ENCODE assay signal across 11 mouse cellular contexts in genomic region chr11:53839663-53840642, GRCm38 (mm10). TPM values are rescaled to one million over a fixed set of nuclear protein-coding genes. Genes with fewer than 3 reads are reported as not detected.
DNase-seq lines count a peak whose midpoint lies in the region; ATAC-seq lines count a peak whose summit lies in the region.
"Had no signal": no experiment of that assay in that cellular context is flagged by ENCODE, and none has a peak within 500 bp of the region (broad histone marks: within the 10 kb centered on the region; RNA-seq: fewer than 3 reads in every experiment).

No protein-coding gene starts in this region.

- H3K9me3 ChIP-seq in forebrain, embryonic 16.5 days (ENCODE audit: control insufficient read depth, low read length) = no peaks in the 10 kb centered on the region
- H3K9me3 ChIP-seq: embryonic facial prominence, embryonic 12.5 days; hindbrain, embryonic 13.5 days; neural tube, embryonic 12.5 days had no signal

- H3K9ac ChIP-seq in forebrain, embryonic 16.5 days (replicated peaks; ENCODE audit: low read depth, low read length) = no peak overlapping the region
- H3K9ac ChIP-seq: embryonic facial prominence, embryonic 12.5 days; hindbrain, embryonic 13.5 days; neural tube, embryonic 12.5 days had no signal

- DNase-seq in adrenal gland, postnatal 14 days = peak; percentile 45
- no peak for DNase-seq in adrenal gland, adult 8-10 months
- DNase-seq in left cerebral cortex, postnatal 4 days = peak; percentile 38
- no peak for DNase-seq in left cerebral cortex, adult 11 months (ENCODE audit: low spot score)
- peak; percentile 51 for DNase-seq in T-cell, adult 2 months (ENCODE audit: low spot score)
- no peak for DNase-seq in right cerebral cortex, postnatal 4 days

- WGBS in forebrain, embryonic 16.5 days = 64% methylated on average over 8 of the region's 8 CpGs

- no peaks in the 10 kb centered on the region for H3K27me3 ChIP-seq in forebrain, embryonic 16.5 days (replicated peaks; ENCODE audit: control insufficient read depth, insufficient read depth, low read length)
- H3K27me3 ChIP-seq: embryonic facial prominence, embryonic 12.5 days; hindbrain, embryonic 13.5 days; neural tube, embryonic 12.5 days had no signal

- peak; percentile 35; the same call in 1 of the 2 replicates for ATAC-seq in megakaryocyte progenitor cell, adult 5-6 weeks (replicated peaks; ENCODE audit: poor library complexity)
- ATAC-seq in forebrain, embryonic 16.5 days = no peak

- H3K4me2 ChIP-seq in forebrain, embryonic 16.5 days (ENCODE audit: low read length) = no peak overlapping the region
- H3K4me2 ChIP-seq: embryonic facial prominence, embryonic 12.5 days; hindbrain, embryonic 13.5 days; neural tube, embryonic 12.5 days had no signal

- intact Hi-C loops in left cerebral cortex, postnatal 4 days (cut with DNase I) = no loop called here

- H3K4me1 ChIP-seq in forebrain, embryonic 16.5 days (replicated peaks; ENCODE audit: control insufficient read depth, insufficient read depth, low read length) = no peaks in the 10 kb centered on the region
- H3K4me1 ChIP-seq: hindbrain, embryonic 13.5 days; neural tube, embryonic 12.5 days had no signal

- no peaks in the 10 kb centered on the region for H3K36me3 ChIP-seq in forebrain, embryonic 16.5 days (ENCODE audit: control insufficient read depth, insufficient read depth)
- H3K36me3 ChIP-seq: embryonic facial prominence, embryonic 12.5 days; hindbrain, embryonic 13.5 days; neural tube, embryonic 12.5 days had no signal

- no peak overlapping the region for H3K4me3 ChIP-seq in forebrain, embryonic 16.5 days (replicated peaks; ENCODE audit: low read length)
- H3K4me3 ChIP-seq: embryonic facial prominence, embryonic 12.5 days; hindbrain, embryonic 13.5 days; neural tube, embryonic 12.5 days had no signal

- no peak overlapping the region for H3K27ac ChIP-seq in forebrain, embryonic 16.5 days (ENCODE audit: low read length)
- H3K27ac ChIP-seq: embryonic facial prominence, embryonic 12.5 days; hindbrain, embryonic 13.5 days; neural tube, embryonic 12.5 days had no signal

RNA-seq across cellular contexts. Expression of gene Gm12216, which starts 19.1 kb away (rescaled TPM):
- 4.6 and 6.0 TPM in 2 replicates for total RNA-seq in adrenal gland, postnatal 14 days (2021)
- 10 to 100 TPM in 2 of 4 experiments, 1 to 10 TPM in 2; 4.1 to 12.6 (median 9.8) TPM for total RNA-seq in adrenal gland, adult 8-10 months (2022)
- total RNA-seq in left cerebral cortex, postnatal 4 days (2021) = 1 to 10 TPM; 1.1 to 1.3 TPM
- 0.93 and 2.4 TPM in 2 replicates for total RNA-seq in megakaryocyte progenitor cell, adult 5-6 weeks (2015)
- 0.21 and 2.2 TPM in 2 replicates for total RNA-seq in megakaryocyte progenitor cell, adult 5-6 weeks (2017)
- polyA plus RNA-seq in forebrain, embryonic 16.5 days (2015; fragmentation: Nextera tagmentation; extraction: Ambion mirVana) = 0.39 TPM in 1 of 2 replicates, not detected in the other
- polyA plus RNA-seq: neural tube, embryonic 12.5 days had no signal

RNA-seq across cellular contexts. Expression of gene Slc22a5, which starts 51.5 kb away (rescaled TPM):
- total RNA-seq in adrenal gland, postnatal 14 days (2021) = 42.5 and 48.6 TPM in 2 replicates
- 10 to 100 TPM; 36.9 to 47.9 (median 43.8) TPM for total RNA-seq in adrenal gland, adult 8-10 months (2022)
- total RNA-seq in left cerebral cortex, postnatal 4 days (2021) = 10 to 100 TPM; 17.2 to 19.6 TPM
- total RNA-seq in megakaryocyte progenitor cell, adult 5-6 weeks (2015) = 8.3 and 11.3 TPM in 2 replicates
- 8.0 and 12.7 TPM in 2 replicates for total RNA-seq in megakaryocyte progenitor cell, adult 5-6 weeks (2017)
- 11.8 and 12.0 TPM in 2 replicates for polyA plus RNA-seq in forebrain, embryonic 16.5 days (2015; fragmentation: Nextera tagmentation; extraction: Ambion mirVana)

Comparison
In these comparisons a context has a peak if more than half of its experiments do, and no peak if none do; other contexts are left out.
1. DNase-seq: peak in adrenal gland, postnatal 14 days (single experiment), left cerebral cortex, postnatal 4 days (single experiment) and T-cell, adult 2 months (single experiment); none in adrenal gland, adult 8-10 months (single experiment), left cerebral cortex, adult 11 months (single experiment) and right cerebral cortex, postnatal 4 days (single experiment).